Mouse (Mus musculus): Measurements from ENCODE around the gene Thtpa.

Gene Thtpa

GRCm38 (mm10) chr14:55106990-55107389 lies 12.4 kb downstream of the Thtpa start:
- no peak for DNase-seq

DNA sequence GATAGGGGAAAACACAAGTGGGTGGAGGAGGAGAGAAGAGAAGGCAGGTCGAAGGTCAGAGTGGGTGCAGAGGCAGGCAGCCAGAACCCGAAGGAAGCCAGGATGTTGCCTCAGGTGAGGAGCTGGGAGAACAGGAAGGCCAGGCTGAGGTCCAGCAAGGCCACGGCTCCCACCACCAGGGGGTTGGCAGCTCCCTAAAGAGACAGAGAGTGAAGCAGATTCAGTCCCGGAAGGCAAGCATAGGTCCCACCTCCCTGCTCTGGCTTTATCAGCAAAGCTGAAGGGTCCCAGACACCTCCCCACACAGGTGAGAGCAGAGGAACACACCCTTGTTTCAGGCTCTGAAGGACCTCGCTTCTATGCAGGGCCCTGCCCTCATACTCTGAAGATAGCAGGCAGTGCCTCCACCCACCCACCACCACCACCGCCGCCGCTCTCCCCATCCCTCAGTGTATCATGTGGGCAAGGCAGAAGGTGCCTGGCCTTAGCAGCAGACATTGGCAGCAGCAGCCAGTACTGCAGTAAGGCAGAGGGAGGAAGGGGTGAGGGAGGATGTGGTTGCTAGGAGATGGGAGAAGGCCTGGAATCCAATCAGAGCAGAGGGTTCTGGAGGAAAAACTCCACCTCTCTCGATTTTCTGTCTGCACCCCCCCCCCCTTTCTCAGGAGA lies 13.8 kb downstream of the Thtpa start:
- peak; percentile 64 to 78 for DNase-seq

DNA sequence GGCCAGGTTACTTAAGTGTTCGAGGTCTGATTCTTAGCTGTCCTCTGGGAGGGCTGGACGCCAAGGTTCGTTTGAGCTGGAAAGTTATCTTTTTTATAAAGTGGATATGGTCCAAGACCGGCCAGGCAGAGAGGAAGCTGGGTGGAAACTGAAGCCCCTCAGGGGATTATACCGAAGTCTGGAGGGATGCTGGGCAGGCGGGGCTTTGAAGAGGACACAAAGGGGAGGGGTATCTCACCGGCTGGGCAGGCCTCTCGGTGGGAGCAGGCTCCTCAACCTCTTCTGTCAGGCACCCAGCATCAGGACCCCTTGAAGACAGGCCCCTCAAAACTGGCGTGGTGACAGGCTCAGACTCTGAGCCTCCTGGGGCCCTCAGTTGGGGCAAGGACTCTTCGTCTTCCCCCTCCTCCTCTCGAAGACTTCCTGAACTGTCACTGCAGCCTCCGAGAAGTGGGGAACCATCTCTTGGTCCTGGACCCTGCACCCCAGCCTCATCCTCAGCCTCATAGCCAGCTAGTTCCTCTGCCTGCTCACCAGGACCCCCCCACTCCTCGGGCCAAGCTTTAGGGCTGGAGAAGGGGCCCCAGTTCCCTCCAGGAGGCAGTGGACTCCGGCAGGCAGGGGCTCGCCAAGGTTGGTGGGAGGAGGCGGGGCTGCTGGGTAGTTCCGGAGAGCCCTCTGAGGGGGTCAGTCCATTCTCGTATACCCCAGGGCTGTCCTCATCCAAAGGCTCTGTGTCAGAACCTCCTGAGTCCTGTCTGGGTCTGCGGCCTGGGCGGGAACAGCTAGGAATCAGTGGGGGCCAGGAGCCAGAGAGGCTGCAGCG lies 14.7 kb downstream of the Thtpa start:
- peak in 1 of 2 experiments; percentile 46 for DNase-seq

DNA sequence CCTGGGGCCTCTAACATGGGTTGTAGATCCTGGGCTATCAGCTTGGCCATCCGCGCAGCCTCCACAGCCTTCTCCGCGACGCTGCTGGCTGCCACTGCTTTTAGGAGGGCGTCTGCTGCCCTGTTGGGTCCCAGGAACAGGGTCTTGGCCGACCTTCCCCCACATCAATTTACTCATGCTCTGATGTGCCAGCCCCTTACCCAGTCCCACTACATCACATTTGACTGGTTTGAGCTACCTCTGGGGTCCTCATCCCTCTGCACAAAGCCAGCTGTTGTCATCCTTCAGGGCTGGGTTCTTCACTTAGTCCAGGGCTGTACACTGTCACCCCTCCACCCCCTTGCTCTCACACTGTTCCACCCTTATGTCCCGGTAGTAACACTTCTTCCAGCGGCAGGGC lies 15.5 kb downstream of the Thtpa start:
- DNase-seq = peak in 1 of 2 experiments; percentile 30

DNA sequence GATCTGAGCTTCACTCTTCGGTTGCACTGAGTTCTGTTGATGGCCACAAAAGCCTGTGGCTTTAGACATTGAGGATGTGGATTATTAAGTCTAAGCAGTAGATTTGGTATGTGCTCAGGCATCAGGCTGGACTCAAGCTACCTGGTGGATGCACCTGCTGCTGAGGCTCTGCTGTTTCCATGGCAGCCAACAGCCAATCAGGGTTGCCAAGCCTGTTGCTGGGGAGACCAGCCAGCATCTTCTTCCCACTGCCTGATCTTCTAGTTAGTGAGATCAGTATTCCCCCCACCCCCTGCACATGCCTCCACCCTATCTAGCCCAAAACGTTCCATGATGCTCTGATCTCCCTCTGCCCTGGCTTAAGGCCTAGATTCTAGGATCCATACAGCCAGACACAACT lies 17.1 kb downstream of the Thtpa start:
- DNase-seq = peak; percentile 55 to 74

DNA sequence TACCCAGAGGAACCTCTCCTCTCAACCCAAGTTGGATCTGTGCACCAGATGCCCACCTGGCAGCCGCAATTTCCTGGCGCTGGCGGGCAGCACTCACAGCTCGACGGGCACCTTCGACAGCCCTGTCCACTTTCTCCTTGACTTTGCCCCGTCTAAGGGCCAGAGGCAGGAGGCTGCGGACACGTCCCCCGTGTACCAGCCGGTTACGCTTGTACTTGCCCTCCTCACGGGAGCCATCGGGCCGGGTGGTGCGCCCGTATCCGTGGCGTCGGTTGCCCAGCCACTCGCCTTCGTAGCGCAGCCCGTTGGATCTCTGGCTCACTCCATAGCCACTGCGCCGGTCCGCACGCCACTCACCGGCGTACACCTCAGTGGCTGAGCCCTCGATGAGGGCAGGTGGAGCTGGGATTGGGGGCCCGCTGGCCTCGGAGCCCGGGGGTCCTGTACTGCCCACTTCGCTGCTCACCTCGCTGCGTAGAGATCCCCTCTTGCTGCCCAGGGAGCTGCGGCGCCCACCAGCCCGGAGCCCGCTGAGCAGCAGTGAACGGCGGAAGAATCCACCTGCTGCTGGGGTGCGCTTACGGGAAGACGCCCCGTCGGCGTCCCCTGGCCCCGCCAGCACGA lies 18.9 kb downstream of the Thtpa start:
- peak; percentile 27 to 47 for DNase-seq

DNA sequence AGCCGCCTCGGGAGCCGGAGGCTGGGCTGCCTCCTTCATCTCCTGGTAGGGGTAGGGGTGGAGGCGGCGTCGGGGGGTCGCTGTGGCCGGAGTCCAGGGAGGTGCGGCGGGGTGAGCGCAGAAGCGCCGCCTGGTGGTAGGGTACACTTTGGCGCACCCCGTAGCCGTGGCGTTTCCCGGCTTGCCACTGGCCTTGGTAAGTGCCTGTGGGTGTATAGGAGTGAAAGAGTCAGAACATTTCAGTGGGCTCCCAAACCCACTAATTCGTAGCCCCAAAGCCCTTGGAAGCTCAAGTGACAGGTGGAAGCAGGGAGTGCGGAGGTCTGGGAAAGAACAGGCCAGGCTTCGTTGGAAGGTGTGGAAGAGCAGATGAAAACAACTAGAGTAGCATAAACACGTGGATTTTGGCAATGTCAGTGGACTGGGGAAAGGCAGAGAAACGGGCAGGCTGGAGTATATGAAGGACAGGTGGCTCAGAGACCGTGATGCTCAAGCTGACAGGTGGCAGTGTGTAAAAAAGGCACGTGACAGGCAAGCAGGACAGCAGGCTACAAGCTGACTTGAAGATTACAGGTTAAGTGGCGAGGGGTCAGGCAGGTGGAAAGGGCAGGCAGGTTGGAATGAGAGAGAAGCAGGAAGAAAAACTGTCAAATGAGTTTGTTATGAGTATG lies 19.5 kb downstream of the Thtpa start:
- DNase-seq = peak; percentile 65 to 74

- peak; percentile 81 to 82 for DNase-seq
Measured at GRCm38 (mm10) chr14:55114759-55115701, 20.4 kb downstream of the Thtpa start.

GRCm38 (mm10) chr14:55115846-55116245 lies 21.3 kb downstream of the Thtpa start:
- peak; percentile 44 to 57 for DNase-seq

GRCm38 (mm10) chr14:55116425-55117200 lies 22.0 kb downstream of the Thtpa start, which contains the start of gene Jph4:
TSS of gene Jph4 (minus strand) at chr14:55116935.
- DNase-seq = peak; percentile 81 to 90

- peak; percentile 89 to 95 for DNase-seq
Measured at GRCm38 (mm10) chr14:55118852-55119251, 24.3 kb downstream of the Thtpa start.

DNA sequence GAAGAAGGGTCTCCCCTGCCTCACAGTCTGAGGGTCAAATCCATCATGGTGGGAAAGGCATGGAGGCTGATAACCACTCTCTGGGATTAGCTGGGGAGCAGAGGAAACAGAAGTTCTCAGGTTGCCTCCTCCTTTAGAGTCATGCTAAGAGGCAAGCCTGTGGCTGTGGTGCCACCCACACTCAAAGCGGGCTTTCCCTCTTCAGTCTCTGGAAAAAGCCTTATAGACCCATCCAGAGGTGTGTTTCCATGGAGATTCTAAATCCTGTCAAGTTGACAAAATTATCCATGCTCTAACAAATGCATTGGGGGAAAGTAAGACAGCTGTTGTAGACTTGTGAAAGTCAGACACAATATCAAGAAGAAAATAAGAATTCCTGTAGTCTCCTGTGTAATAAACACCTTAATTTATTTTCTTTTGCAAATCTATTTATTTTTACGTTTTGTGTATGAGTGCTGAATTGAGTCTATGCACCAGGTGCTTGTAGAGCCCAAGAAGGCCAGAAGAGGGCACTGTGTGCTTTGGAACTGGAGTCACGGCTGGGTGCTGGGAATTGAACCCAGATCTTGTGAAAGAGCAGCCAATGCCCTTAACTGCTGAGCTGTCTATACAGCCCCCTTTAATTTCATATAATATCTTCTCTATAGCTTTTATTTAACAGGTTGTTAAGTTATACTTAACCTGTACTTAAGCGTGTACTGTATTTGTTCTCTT lies 25.0 kb downstream of the Thtpa start:
- peak in 1 of 2 experiments; percentile 46 for DNase-seq

- DNase-seq = peak; percentile 93 to 95
Measured at GRCm38 (mm10) chr14:55121947-55122346, 27.4 kb downstream of the Thtpa start.

- DNase-seq = no peak
Measured at GRCm38 (mm10) chr14:55122359-55122758, 27.8 kb downstream of the Thtpa start.

GRCm38 (mm10) chr14:55125711-55126110 lies 31.1 kb downstream of the Thtpa start:
- DNase-seq = peak in 1 of 2 experiments; percentile 20

DNA sequence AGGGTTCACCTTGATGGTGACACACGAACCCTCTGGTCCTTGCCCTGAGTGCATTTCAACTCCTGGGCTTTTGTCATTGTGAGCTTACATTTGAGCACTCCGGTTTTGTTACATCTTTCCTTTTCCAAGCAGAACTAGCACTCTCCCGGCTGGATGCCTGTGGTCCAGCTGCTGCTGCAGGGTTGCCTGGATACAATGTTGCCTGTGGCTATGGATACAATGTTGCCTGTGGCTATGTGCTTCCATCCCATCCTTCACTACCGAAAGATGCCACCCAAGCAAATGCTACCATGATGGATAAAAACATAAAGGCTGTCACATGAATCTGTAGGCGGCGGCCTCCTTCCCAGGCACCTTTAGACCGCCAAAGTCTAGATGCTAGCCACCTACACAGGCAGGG lies 31.9 kb downstream of the Thtpa start:
- no peak for DNase-seq

DNA sequence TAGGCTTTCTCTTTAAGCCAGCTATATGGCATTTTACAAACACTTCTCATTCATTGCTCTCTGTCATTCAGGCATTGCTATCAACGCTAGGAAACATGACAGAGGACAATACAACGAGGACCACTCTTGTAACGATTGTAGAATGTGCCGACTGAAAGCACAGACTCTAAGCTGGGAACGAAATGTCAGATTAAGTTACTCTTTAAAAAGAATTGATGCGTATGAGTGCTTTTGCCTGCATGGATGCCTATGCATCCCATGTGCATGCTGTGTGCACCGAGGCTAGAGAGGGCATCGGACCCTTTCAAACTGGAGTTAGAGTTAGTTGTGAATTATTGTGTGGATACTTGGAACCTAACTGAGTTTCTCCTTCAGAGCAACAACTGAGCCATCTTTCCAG lies 41.1 kb downstream of the Thtpa start:
- no peak for DNase-seq

- DNase-seq = no peak
Measured at GRCm38 (mm10) chr14:55139313-55139712, 44.7 kb downstream of the Thtpa start.

DNA sequence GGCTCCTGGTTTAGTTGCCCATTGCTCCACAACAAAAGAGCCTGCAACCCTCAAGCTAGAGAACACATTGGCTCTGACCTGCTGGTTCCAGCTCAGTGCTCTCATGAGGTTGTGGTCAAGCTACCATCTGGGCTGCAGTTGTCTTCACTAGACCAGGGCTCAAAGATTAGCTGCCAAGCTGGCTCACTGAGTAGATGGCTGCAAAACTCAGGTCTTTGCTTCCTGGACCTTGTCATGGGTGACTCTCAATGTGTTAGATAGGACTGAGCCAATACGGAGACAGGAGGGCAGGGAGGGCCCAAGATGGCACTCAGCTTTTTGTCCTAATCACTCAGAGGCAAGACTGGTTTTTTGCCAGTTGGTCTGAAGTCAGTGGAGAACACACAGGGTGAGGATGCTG lies 51.7 kb downstream of the Thtpa start:
- no peak for DNase-seq

DNA sequence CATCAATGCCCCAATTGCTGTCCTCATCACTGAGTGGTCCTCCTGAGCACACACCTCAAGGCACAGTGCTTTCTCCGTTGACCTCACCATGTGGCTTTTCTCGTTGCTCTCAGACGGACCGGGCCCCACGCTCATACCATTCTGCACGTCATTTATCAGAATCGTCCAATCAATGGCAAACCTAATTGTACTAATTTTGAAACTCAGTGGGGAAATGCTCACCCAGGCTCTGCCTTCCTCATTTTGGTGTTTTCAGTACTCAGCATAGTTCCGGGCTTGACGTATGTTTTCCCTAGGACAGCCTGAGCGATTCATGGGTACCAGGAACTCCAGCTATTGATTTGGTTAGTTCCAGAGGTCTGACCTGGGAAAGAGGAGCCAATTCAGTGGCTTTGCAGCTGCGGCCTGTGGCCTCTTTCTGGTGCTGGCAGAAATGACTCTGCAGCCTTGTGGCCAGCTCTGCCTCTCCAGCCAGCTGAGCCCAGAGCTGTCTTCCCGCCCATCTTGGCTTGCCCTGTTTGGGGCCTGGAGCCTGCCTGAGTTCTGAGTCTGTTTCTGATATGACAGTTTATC lies 52.3 kb downstream of the Thtpa start:
- no peak for DNase-seq

Measured in cerebellum, adult 18-20 months (tissue).